ENCODE assay signal across 9 mouse cellular contexts in the genomic region with DNA sequence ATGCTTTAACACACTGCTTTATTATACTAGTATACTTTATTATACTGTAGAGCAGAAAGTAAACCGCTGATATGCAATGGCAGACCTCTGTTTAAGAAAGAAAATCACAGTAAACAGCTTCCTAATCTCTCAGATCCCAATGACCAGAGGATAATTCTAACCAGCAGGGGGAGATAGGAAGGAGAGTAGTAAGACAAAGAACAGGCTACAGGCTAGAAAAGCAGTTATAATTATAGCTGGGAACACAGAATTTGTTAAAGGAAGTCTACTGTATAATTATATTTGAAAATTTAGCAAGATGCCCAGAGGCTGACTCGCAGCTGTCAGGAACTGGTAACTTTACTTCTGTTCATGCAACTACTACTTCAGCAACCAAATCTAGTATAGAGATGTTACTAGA.
DNase-seq lines count a peak whose midpoint lies in the region; TF ChIP-seq lines count a peak whose summit lies in the region.
"Had no signal": no experiment of that assay in that cellular context is flagged by ENCODE, and none has a peak within 500 bp of the region (broad histone marks: within the 10 kb centered on the region; RNA-seq: fewer than 3 reads in every experiment).

No protein-coding gene starts in this region.

- no peaks in the 10 kb centered on the region for H3K4me1 ChIP-seq in E14TG2a.4 (replicated peaks; ENCODE audit: low read depth, low read length)
- H3K4me1 ChIP-seq: embryonic facial prominence, embryonic 13.5 days had no signal

- H3K4me3 ChIP-seq in E14TG2a.4 (replicated peaks; ENCODE audit: low read length): no peak overlapping the region
- H3K4me3 ChIP-seq: embryonic facial prominence, embryonic 13.5 days had no signal

- DNase-seq in layer of hippocampus, adult 11-12 months (ENCODE audit: low spot score): peak; percentile 33
- no peak for DNase-seq in layer of hippocampus, postnatal 36 days
- peak; percentile 20 for DNase-seq in R1 (ENCODE audit: low read depth, low spot score)
- peak; percentile 8 to 70 for DNase-seq in left cerebral cortex, postnatal 25 days (ENCODE audit: low spot score in 2 of 2)
- DNase-seq in gastrocnemius, adult 18-20 months (ENCODE audit: low spot score): no peak
- DNase-seq in ovary, adult 18-20 months (ENCODE audit: low spot score): no peak
- DNase-seq in urinary bladder, postnatal 14 days (ENCODE audit: low spot score): no peak

- intact Hi-C loops in left cerebral cortex, postnatal 25 days (cut with DNase I): loop anchor here (5.0 kb wide), 1 partner anchor 66 kb away; the partner anchor contains the start of gene Tbc1d5

- no peaks in the 10 kb centered on the region for H3K27me3 ChIP-seq in E14TG2a.4 (ENCODE audit: insufficient read depth, low read length)
- H3K27me3 ChIP-seq: embryonic facial prominence, embryonic 13.5 days had no signal

- no peaks in the 10 kb centered on the region for H3K36me3 ChIP-seq in E14TG2a.4 (ENCODE audit: insufficient read depth, low read length)
- H3K36me3 ChIP-seq: embryonic facial prominence, embryonic 13.5 days had no signal

- no peaks in the 10 kb centered on the region for H3K9me3 ChIP-seq in E14TG2a.4 (ENCODE audit: low read length)
- H3K9me3 ChIP-seq: embryonic facial prominence, embryonic 13.5 days had no signal

- TF ChIP-seq CTCF in E14TG2a.4 (conservative IDR thresholded peaks at IDR 0.05; ENCODE audit: low read length): peak; percentile 19; the same call in 1 of the 2 replicates

Comparison
In these comparisons a context has a peak if more than half of its experiments do, and no peak if none do; other contexts are left out.
1. DNase-seq: peak in layer of hippocampus, adult 11-12 months (single experiment), R1 (single experiment) and left cerebral cortex, postnatal 25 days (2 of 2); none in layer of hippocampus, postnatal 36 days (0 of 2), gastrocnemius, adult 18-20 months (single experiment), ovary, adult 18-20 months (single experiment) and urinary bladder, postnatal 14 days (single experiment).